Mouse (Mus musculus): ENCODE measurements around the gene Grm8.
A peak's percentile ranks its signal among the peaks of the same experiment; 100 is the strongest.
"Not testable (repeated sequence)": the region's sequence is repeated elsewhere in the genome, so short reads cannot be mapped to it uniquely, and the experiment has no call there.

Gene Grm8

DNA sequence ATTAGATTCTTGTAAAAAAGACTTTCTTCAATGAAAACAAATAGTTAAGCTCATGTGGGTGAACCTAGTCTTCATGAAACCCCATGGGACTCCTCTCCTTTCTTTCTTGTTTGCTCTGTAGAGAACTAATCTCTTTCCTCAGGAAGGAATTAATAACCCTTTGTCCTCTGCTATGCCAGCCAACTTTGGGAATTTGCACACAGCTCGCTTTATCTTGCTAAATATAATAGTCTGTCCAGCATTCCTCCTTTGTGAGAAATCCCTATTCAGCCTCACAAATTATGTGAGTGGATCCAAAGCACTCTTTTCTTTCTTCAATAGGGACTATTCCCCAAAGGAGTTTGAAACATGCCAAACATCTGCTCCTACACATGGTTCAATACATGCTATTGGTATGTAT, 285.3 kb downstream of the Grm8 start:
- DNase-seq (ENCODE audit: low read depth): no peak

DNA sequence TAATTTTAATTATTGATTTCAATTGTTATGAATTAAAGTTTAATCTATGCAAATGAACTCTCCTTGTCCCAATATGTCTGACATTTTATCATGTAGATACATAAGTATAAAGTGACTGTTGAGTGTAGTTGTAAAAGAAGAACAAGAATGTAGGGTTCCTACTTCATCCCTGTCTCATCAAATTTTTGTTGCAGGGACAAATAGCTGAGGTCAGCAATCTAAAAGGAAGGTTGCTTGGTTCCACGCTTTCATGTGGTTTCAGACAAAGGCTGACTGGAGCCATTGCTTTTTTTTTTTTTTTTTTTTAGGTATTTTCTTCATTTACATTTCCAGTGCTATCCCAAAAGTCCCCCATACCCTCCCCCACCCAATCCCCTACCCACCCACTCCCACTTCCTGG, 298.8 kb downstream of the Grm8 start:
- no peak for DNase-seq (ENCODE audit: low read depth)

- not testable (repeated sequence) for DNase-seq (ENCODE audit: low read depth)
These were observed 315.2 kb downstream of the Grm8 start for GRCm38 (mm10) chr6:27819735-27820134.

DNA sequence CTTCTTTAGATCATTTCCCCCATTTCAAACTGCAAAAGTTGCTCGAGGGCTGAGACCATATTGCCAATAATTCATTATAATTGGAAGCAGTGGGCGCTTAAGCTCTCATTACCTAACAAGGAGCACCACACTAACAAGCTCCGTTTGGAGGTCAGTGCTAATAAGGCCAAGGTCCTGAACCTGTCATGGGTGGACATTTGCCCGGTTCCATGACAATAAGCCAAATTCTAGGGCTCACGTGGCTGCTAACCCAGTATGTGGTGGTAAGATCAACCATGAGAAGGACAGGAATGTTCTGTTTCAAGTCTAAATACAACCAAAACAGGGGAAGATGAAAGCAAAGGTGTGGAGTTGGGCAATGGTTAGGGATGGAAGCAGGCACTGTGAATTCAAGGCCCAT, 322.2 kb downstream of the Grm8 start:
- no peak for DNase-seq (ENCODE audit: low read depth)

DNA sequence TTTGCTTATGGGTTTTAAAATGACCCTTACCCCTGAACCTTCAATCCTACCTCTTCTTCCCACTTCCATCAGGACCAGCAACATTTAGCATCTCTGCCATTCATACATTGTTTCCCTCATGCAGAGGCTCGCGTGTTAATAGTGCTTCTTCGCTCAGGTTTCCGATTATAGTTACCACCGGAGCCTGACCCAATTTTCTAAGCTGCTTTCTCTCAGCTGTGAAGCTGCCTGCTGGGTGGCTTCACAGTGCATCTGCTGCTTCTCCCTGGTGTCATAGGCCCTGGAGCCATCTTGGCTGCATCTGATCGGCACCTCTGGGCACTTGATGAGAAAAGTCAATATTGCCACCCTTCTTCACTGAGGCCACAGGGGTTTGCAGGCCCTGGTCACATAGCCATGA, 325.0 kb downstream of the Grm8 start:
- DNase-seq (ENCODE audit: low read depth): no peak

DNA sequence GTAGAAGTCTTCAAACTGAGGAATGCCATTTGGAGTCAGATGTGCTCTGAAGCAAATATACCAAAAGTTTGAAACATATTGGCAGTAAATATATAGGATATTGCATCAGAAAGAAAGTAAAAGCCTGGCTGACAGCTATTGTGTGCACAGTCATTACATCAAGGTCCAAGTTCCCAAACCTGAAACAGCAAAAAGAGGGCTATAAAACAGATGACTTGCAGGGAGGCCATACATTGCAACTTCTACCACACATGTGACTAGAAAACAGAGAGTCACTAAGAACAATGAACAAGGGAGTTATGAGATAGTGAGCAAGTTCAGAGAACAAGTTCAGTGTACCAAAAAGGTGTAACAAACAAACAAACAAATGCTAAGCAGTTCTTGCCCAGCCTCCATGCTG, 328.2 kb downstream of the Grm8 start:
- DNase-seq (ENCODE audit: low read depth): no peak

DNA sequence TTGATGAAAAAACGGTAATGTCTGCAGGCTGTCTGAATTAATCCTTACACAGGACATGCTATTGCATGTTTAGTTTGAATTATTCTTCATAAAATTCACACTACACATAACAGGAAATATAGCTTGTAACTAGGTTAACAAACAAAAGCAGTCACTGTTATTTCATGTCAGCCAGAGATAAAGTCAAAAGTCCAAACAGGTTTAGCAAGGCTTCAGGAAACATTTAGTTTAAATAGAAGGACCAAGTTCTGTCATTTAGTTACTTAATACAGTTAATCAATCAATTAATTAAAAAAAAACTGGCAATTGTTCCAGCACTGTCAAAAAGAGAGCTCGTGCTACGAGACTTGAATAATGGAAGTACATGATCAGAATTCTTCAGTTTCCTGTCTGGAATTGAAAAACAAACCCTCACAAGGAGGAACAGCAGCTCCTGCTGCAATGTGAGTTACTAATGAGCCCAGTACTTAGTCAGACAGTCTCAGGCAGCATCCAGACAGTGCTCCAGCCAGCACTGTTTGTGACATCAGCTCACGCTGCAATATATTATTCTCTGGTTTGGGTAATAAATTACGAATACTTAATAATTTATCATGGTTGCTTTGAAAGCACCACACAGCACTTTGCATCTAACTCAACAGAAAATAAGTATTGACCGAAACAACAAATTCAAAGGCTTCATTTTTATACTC, 334.0 kb downstream of the Grm8 start:
- DNase-seq (ENCODE audit: low read depth): no peak

- no peak for DNase-seq (ENCODE audit: low read depth)
These were observed 336.2 kb downstream of the Grm8 start for GRCm38 (mm10) chr6:27798735-27799134.

- DNase-seq (ENCODE audit: low read depth): no peak
These were observed 345.4 kb downstream of the Grm8 start for GRCm38 (mm10) chr6:27789566-27789965.

DNA sequence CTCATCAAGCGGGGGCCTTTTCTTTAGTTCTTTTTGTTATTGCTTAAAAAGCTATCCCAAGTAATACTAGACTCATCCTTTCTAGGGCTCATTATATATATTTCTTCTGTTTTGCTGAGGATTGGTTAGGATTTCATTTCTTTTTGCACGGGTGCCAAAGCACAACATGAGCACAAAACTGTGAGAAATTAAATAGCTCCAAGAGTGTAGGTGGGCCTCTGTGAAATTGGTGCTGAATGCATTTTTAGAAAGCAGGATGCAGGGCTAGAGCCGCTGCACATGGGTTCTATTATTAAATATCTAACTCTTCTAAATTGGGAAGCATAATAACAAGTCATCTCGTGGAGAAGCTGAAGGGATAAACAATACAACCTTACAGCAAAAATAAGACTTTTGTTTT, 345.8 kb downstream of the Grm8 start:
- no peak for DNase-seq (ENCODE audit: low read depth)

DNA sequence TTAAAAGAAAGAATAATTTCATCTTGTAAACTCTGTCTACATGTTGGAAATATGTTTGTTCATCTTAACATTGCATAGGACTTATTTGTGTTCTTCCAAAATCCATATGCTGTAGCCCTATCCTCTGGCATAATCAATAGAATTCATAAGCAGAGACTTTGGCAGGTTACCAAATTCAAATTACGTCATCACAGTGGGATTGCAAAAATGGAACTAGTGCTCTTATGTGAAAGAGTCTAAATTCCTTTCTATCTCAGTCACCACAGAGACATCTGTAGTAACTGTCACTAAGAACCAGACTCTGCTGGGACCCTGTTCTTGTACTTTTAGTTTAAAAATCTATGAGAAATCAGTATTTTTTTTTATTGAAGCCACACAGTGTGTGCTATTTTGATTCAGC, 352.7 kb downstream of the Grm8 start:
- no peak for DNase-seq (ENCODE audit: low read depth)

GRCm38 (mm10) chr6:27781371-27781770, 353.6 kb downstream of the Grm8 start:
- no peak for DNase-seq (ENCODE audit: low read depth)

- no peak for DNase-seq (ENCODE audit: low read depth)
These were observed 359.2 kb downstream of the Grm8 start for GRCm38 (mm10) chr6:27775646-27776271.

DNA sequence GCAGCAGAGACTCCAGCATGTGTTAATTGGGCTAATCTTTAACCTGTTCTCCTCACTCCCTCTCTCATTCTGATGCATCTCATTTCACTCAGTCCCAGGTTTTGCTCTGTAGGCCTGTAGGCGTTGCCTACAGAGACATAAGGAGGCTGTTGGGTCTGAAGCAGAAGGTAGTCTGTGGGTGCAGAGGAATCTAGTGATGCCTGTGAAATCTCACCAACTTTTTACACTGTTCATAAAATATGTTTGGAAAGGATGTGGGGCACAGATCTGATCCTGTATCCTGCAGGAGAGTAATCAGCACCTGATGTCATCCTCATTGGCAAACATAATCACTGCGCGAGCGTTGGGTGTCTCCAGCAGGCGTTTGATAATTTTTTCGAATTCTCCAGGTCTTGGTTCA, 372.9 kb downstream of the Grm8 start:
- DNase-seq (ENCODE audit: low read depth): no peak

- DNase-seq (ENCODE audit: low read depth): no peak
These were observed 381.6 kb downstream of the Grm8 start for GRCm38 (mm10) chr6:27753290-27753829.

- no peak for DNase-seq (ENCODE audit: low read depth)
These were observed 388.5 kb downstream of the Grm8 start for GRCm38 (mm10) chr6:27746493-27746892.

GRCm38 (mm10) chr6:27745693-27746451, 389.1 kb downstream of the Grm8 start:
- no peak for DNase-seq (ENCODE audit: low read depth)

- no peak for DNase-seq (ENCODE audit: low read depth)
These were observed 445.6 kb downstream of the Grm8 start for GRCm38 (mm10) chr6:27689382-27689781.

DNA sequence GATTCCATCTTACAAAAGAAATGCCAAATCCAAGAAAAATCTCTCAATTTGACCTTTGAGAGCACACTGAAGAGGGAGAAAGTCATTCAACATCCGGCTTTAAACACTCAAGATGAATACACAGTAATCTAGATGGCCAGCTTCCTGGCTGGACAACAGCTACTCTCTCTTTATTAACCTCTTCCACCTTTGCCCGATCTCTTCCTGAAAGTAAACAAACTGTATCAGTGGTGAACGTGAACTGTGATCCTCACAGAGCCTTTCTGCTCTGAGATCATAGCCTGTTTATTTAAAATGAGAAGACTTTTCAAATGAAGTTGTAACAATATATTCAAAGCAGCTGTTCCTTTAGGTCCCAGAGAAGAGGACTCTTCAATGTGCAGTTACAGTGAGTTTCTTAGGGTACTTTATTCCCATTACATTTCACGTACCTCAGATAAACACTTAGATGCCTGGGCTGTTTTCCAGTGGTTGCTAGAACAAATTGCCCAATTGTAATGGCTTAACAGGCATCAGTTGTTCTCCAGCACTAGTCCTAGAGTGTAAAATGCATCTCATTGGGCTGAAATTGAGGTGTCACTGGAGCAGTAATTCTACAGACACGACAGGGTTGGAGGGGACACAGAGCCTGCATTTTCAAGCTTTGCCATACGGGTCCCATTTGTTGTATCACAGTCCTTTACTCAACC, 473.1 kb downstream of the Grm8 start:
- DNase-seq (ENCODE audit: low read depth): no peak

- DNase-seq (ENCODE audit: low read depth): peak; percentile 31
These were observed 477.5 kb downstream of the Grm8 start for GRCm38 (mm10) chr6:27657520-27657919.

GRCm38 (mm10) chr6:27646503-27646902, 488.5 kb downstream of the Grm8 start:
- DNase-seq (ENCODE audit: low read depth): no peak

GRCm38 (mm10) chr6:27645054-27645453, 489.9 kb downstream of the Grm8 start:
- no peak for DNase-seq (ENCODE audit: low read depth)

Data from c-Kit-positive CD71-negative TER-119-negative erythroid progenitor cells, embryonic 14.5 days (primary cell).